Mouse (Mus musculus) MEL (cell line): ENCODE results near the gene Usp15. TPM values are rescaled to one million over a fixed set of nuclear protein-coding genes. Genes with fewer than 3 reads are reported as not detected.

Experiments used
- DNase-seq: peaks from one replicate; pipeline ENCODE4 v3.0.0; 2011; ENCODE audit warnings: low read depth, low spot score
- H3K27ac ChIP-seq: 2 replicates; pipeline ENCODE4 v1.5.1; 2012; ENCODE audit warnings: low read depth, mild to moderate bottlenecking, control low read depth, low read length, moderate library complexity; ENCODE audit not compliant: control insufficient read depth
- H3K27me3 ChIP-seq, 2 experiments: fragments of 150-350 bp in 1 of 2; sonication (generic) in 1 of 2; 2 replicates each; pipeline ENCODE4 v1.6.1; 2012; ENCODE audit warnings: low read length in 2 of 2, mild to moderate bottlenecking in 2 of 2, improper control_type of control experiment in 1 of 2, moderate library complexity in 1 of 2; ENCODE audit not compliant: insufficient read depth in 2 of 2, control insufficient read depth in 1 of 2
- H3K36me3 ChIP-seq, 2 experiments: 2 replicates each; pipeline ENCODE4 v1.6.1; 2012 to 2014; ENCODE audit warnings: low read length in 2 of 2, improper control_type of control experiment in 1 of 2, inconsistent platforms in 1 of 2, mild to moderate bottlenecking in 1 of 2; ENCODE audit not compliant: insufficient read depth in 2 of 2, control insufficient read depth in 1 of 2
- H3K4me1 ChIP-seq, 2 experiments: fragments of 150-350 bp in 1 of 2; sonication (generic) in 1 of 2; 2 replicates each; pipeline ENCODE4 v1.6.1; 2012; ENCODE audit warnings: low read length in 2 of 2, improper control_type of control experiment in 1 of 2, mild to moderate bottlenecking in 1 of 2; ENCODE audit not compliant: insufficient read depth in 2 of 2, control insufficient read depth in 1 of 2
- H3K4me3 ChIP-seq, 2 experiments: fragments of 150-350 bp in 1 of 2; sonication (generic) in 1 of 2; 2 replicates each; pipeline ENCODE4 v1.5.1; 2012; ENCODE audit warnings: low read depth in 2 of 2, low read length in 2 of 2, mild to moderate bottlenecking in 2 of 2, moderate library complexity in 2 of 2, control low read depth in 1 of 2, improper control_type of control experiment in 1 of 2; ENCODE audit not compliant: control insufficient read depth in 1 of 2, insufficient read depth in 1 of 2
- H3K79me2 ChIP-seq: 2 replicates; pipeline ENCODE4 v1.6.1; 2012; ENCODE audit warnings: mild to moderate bottlenecking, low read length, moderate library complexity; ENCODE audit not compliant: control insufficient read depth, poor library complexity, insufficient read depth
- H3K9ac ChIP-seq: 2 replicates; pipeline ENCODE4 v1.6.1; 2012; ENCODE audit warnings: low read depth, mild to moderate bottlenecking, control low read depth, low read length, moderate library complexity; ENCODE audit not compliant: control insufficient read depth, poor library complexity, severe bottlenecking
- H3K9me3 ChIP-seq: fragments of 150-350 bp; sonication (generic); replicated peaks from 2 replicates; pipeline ENCODE4 v1.6.1; 2012; ENCODE audit warnings: mild to moderate bottlenecking, low read length, improper control_type of control experiment, moderate library complexity; ENCODE audit not compliant: insufficient read depth
- BHLHE40 ChIP-seq: IDR thresholded peaks from 2 replicates; pipeline ENCODE4 v1.6.1; 2012; ENCODE audit warnings: low read depth, mild to moderate bottlenecking, inconsistent platforms, low read length, improper control_type of control experiment, borderline replicate concordance
- CHD1 ChIP-seq: IDR thresholded peaks from 2 replicates; pipeline ENCODE4 v1.6.1; 2012; ENCODE audit warnings: low read depth, mild to moderate bottlenecking, inconsistent platforms, low read length, improper control_type of control experiment
- CHD2 ChIP-seq: IDR thresholded peaks from 2 replicates; pipeline ENCODE4 v1.6.1; 2011; ENCODE audit warnings: low read length, improper control_type of control experiment
- CTCF ChIP-seq, 3 experiments: IDR thresholded peaks in 2 of 3; conservative IDR thresholded peaks in 1 of 3; 2 replicates each; pipeline ENCODE4 v1.5.1; 2011 to 2012; ENCODE audit warnings: low read length in 3 of 3, low read depth in 2 of 3, mild to moderate bottlenecking in 2 of 3, improper control_type of control experiment in 1 of 3, inconsistent platforms in 1 of 3, mixed read lengths in 1 of 3, moderate library complexity in 1 of 3; ENCODE audit not compliant: control insufficient read depth in 1 of 3, insufficient read depth in 1 of 3, poor library complexity in 1 of 3, severe bottlenecking in 1 of 3
- ELF1 ChIP-seq: IDR thresholded peaks from 2 replicates; pipeline ENCODE4 v1.6.1; 2014; ENCODE audit warnings: low read depth, mild to moderate bottlenecking, inconsistent platforms, low read length, improper control_type of control experiment, moderate library complexity
- EP300 ChIP-seq, 2 experiments: IDR thresholded peaks; 2 replicates each; pipeline ENCODE4 v1.6.1; 2011; ENCODE audit warnings: improper control_type of control experiment in 2 of 2, low read length in 2 of 2, low read depth in 1 of 2, mild to moderate bottlenecking in 1 of 2
- ETS1 ChIP-seq: IDR thresholded peaks from 2 replicates; pipeline ENCODE4 v1.6.1; 2012; ENCODE audit warnings: low read depth, mild to moderate bottlenecking, inconsistent platforms, low read length, improper control_type of control experiment, moderate library complexity
- GATA1 ChIP-seq: IDR thresholded peaks from 2 replicates; pipeline ENCODE4 v1.6.1; 2011; ENCODE audit warnings: low read depth, low read length, improper control_type of control experiment
- HCFC1 ChIP-seq: IDR thresholded peaks from 2 replicates; pipeline ENCODE4 v1.6.1; 2012; ENCODE audit warnings: low read depth, mild to moderate bottlenecking, inconsistent platforms, low read length, improper control_type of control experiment, moderate library complexity
- MAFK ChIP-seq: IDR thresholded peaks from 2 replicates; pipeline ENCODE4 v1.6.1; 2011; ENCODE audit warnings: low read depth, mild to moderate bottlenecking, low read length, improper control_type of control experiment, borderline replicate concordance
- MAX ChIP-seq: IDR thresholded peaks from 2 replicates; pipeline ENCODE4 v1.6.1; 2011; ENCODE audit warnings: low read length, improper control_type of control experiment
- MAZ ChIP-seq: IDR thresholded peaks from 2 replicates; pipeline ENCODE4 v1.6.1; 2012; ENCODE audit warnings: low read depth, mild to moderate bottlenecking, inconsistent platforms, low read length, improper control_type of control experiment
- MXI1 ChIP-seq: IDR thresholded peaks from 2 replicates; pipeline ENCODE4 v1.6.1; 2011; ENCODE audit warnings: mild to moderate bottlenecking, low read depth, low read length, improper control_type of control experiment
- MYC ChIP-seq: IDR thresholded peaks from 2 replicates; pipeline ENCODE4 v1.6.1; 2011; ENCODE audit warnings: low read depth, mild to moderate bottlenecking, low read length, improper control_type of control experiment, moderate library complexity
- NELFE ChIP-seq: IDR thresholded peaks from 2 replicates; pipeline ENCODE4 v1.6.1; 2011; ENCODE audit warnings: low read depth, low read length, improper control_type of control experiment
- NRF1 ChIP-seq: IDR thresholded peaks from 2 replicates; pipeline ENCODE4 v1.6.1; 2014; ENCODE audit warnings: low read depth, mild to moderate bottlenecking, inconsistent platforms, low read length, improper control_type of control experiment, moderate library complexity; ENCODE audit not compliant: poor library complexity, insufficient read depth, severe bottlenecking
- POLR2A ChIP-seq, 2 experiments: IDR thresholded peaks; 2 replicates each; pipeline ENCODE4 v1.6.1; 2011 to 2012; ENCODE audit warnings: low read length in 2 of 2, mild to moderate bottlenecking in 2 of 2, control low read depth in 1 of 2, improper control_type of control experiment in 1 of 2, low read depth in 1 of 2, moderate library complexity in 1 of 2; ENCODE audit not compliant: control insufficient read depth in 1 of 2, insufficient read depth in 1 of 2, poor library complexity in 1 of 2
- POLR2AphosphoS2 ChIP-seq: IDR thresholded peaks from 2 replicates; pipeline ENCODE4 v1.6.1; 2011; ENCODE audit warnings: low read length, improper control_type of control experiment
- POLR2AphosphoS5 ChIP-seq: IDR thresholded peaks from 2 replicates; pipeline ENCODE4 v1.6.1; 2012; ENCODE audit warnings: low read depth, borderline replicate concordance, mild to moderate bottlenecking, inconsistent platforms, low read length, moderate library complexity, mixed read lengths
- RAD21 ChIP-seq: IDR thresholded peaks from 2 replicates; pipeline ENCODE4 v1.6.1; 2011; ENCODE audit warnings: mild to moderate bottlenecking, low read depth, low read length, improper control_type of control experiment
- RCOR1 ChIP-seq: IDR thresholded peaks from 2 replicates; pipeline ENCODE4 v1.6.1; 2012; ENCODE audit warnings: low read depth, mild to moderate bottlenecking, inconsistent platforms, low read length, improper control_type of control experiment
- SIN3A ChIP-seq: IDR thresholded peaks from 2 replicates; pipeline ENCODE4 v1.6.1; 2012; ENCODE audit warnings: low read length, improper control_type of control experiment, inconsistent platforms
- SMC3 ChIP-seq: IDR thresholded peaks from 2 replicates; pipeline ENCODE4 v1.6.1; 2011; ENCODE audit warnings: low read depth, low read length, improper control_type of control experiment
- TAL1 ChIP-seq: IDR thresholded peaks from 2 replicates; pipeline ENCODE4 v1.6.1; 2012; ENCODE audit warnings: mild to moderate bottlenecking, inconsistent platforms, low read length, moderate library complexity, mixed read lengths
- TCF12 ChIP-seq: IDR thresholded peaks from 2 replicates; pipeline ENCODE4 v1.6.1; 2014; ENCODE audit warnings: low read depth, mild to moderate bottlenecking, inconsistent platforms, low read length, improper control_type of control experiment, moderate library complexity
- USF2 ChIP-seq, 2 experiments: IDR thresholded peaks; 2 replicates each; pipeline ENCODE4 v1.6.1; 2011 to 2012; ENCODE audit warnings: improper control_type of control experiment in 2 of 2, low read length in 2 of 2, borderline replicate concordance in 1 of 2, inconsistent platforms in 1 of 2, low read depth in 1 of 2, mild to moderate bottlenecking in 1 of 2; ENCODE audit not compliant: insufficient read depth in 1 of 2
- ZMIZ1 ChIP-seq: IDR thresholded peaks from 2 replicates; pipeline ENCODE4 v1.6.1; 2012; ENCODE audit warnings: low read depth, mild to moderate bottlenecking, inconsistent platforms, low read length, improper control_type of control experiment, moderate library complexity
- ZNF384 ChIP-seq: IDR thresholded peaks from 2 replicates; pipeline ENCODE4 v1.6.1; 2012; ENCODE audit warnings: low read depth, mild to moderate bottlenecking, inconsistent platforms, low read length, improper control_type of control experiment
- polyA plus RNA-seq, 2 experiments: library from polyadenylated mRNA; stranded (reverse) in 1 of 2; unstranded in 1 of 2; fragments of >175 nt in 1 of 2; fragments of >200 nt in 1 of 2; gene quantifications; 2 replicates each; pipeline versions ENCODE4 v1.2.1 to v1.2.4; 2012; ENCODE audit warnings: low replicate concordance in 2 of 2, low read depth in 1 of 2; ENCODE audit not compliant: insufficient read length in 2 of 2, insufficient read depth in 1 of 2, missing spikeins in 1 of 2
- total RNA-seq: library from RNA; depleted of rRNA; stranded (reverse); fragments of 300-350 nt; gene quantifications from 2 replicates; pipeline ENCODE4 v1.2.3, GENCODE M21; 2012

Usp15 gene
- total and polyA plus RNA-seq, 3 experiments = 98.2 to 150 (median 117) TPM

DNA sequence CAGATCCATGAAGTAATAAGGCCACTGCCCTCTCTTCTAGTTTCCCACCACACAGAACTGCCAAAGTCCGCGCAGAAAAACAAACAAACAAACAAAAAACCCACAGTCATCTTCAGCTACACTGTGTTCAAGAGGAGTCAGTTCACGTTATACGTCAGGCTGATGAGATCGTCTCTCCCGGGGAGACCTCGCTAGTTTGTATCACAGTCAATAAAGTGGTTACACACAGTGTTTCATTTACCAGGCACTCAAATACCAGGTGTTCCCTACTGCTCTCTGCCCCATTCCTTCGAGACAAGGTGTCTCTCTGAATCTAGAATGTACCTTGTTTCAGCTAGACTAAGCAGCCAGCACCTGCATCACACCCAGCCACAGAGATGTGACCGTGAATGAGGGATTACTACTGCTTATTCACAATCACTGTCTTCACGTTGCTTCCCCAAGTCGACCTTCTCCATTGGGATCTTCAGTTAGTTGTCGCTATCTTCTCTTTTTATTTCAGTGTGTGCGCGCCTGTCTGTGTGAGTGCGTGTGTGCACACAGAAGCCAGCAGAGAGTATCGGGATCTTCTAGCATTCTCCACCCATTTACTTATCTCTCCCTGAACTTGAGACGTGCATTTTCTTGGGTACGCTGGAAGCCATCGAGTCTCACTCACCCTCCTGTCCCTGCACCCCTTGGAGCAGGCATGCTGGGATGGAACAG is 3.0 kb upstream of the Usp15 start:
- TF ChIP-seq EP300 (IDR thresholded peaks at IDR 0.05; ENCODE audit: low read depth in 1 of 2, low read length in 2 of 2) (peak in 1 of 2 experiments; percentile 17; a peak in 1 of 4 replicates), RCOR1 (peak; percentile 40; the same call in 1 of the 2 replicates), CHD2 (no peak), MXI1 (no peak; the same call in 1 of the 2 replicates), SIN3A (peak; percentile 62; the same call in 1 of the 2 replicates), MAX (0 out of 2 replicates have a peak, but pooled peaks have one; percentile 21), MAZ (no peak), NRF1 (0 out of 2 replicates have a peak, but pooled peaks have one; percentile 11), MAFK (no peak), POLR2A (IDR thresholded peaks at IDR 0.05; ENCODE audit: control insufficient read depth in 1 of 2, insufficient read depth in 1 of 2, low read depth in 1 of 2, low read length in 2 of 2, poor library complexity in 1 of 2) (peak in 1 of 2 experiments; percentile 46; a peak in 1 of 4 replicates), POLR2AphosphoS5 (no peak), BHLHE40 (no peak), GATA1 (no peak), NELFE (peak; percentile 39; the same call in 1 of the 2 replicates)
- H3K36me3 ChIP-seq = peaks cover 2 to 27% of the 10 kb centered on the region in 2 experiments
- peak overlapping the region; percentile 70 for H3K27ac ChIP-seq
- H3K9ac ChIP-seq = peak overlapping the region; percentile 43
- H3K27me3 ChIP-seq = no peaks in the 10 kb centered on the region
- DNase-seq = peak; percentile 82
- peak overlapping the region; percentile 34 to 72 for H3K4me3 ChIP-seq
- H3K4me1 ChIP-seq = peaks cover 17 to 22% of the 10 kb centered on the region in 2 experiments
- H3K9me3 ChIP-seq = no peaks in the 10 kb centered on the region
- H3K79me2 ChIP-seq = peaks cover 19% of the 10 kb centered on the region

DNA sequence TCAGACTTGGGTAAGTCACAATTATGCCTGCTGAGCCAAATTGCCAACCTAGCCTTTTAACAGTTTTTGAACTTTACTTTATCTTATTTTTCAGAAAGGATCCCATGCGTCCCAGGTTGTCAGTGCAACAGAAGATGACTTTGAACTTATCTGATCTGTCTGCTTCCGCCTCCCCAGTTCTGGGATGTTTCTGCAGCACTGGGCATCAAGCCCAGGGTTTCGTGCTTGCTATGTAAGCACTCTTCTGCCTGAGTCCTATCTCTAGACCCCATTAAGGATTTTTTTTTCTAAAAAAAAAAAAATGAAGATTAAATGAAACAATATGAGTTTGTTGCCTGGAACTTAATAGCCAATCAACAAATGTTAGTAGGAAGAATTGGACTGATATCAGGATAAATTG is 2.3 kb upstream of the Usp15 start:
- peaks cover 24% of the 10 kb centered on the region for H3K79me2 ChIP-seq
- no peaks in the 10 kb centered on the region for H3K9me3 ChIP-seq
- peak; percentile 95 for DNase-seq
- peaks cover 19 to 28% of the 10 kb centered on the region in 2 experiments for H3K4me1 ChIP-seq
- H3K27ac ChIP-seq = peak overlapping the region; percentile 96
- peaks cover 7 to 32% of the 10 kb centered on the region in 2 experiments for H3K36me3 ChIP-seq
- no peaks in the 10 kb centered on the region for H3K27me3 ChIP-seq
- H3K4me3 ChIP-seq = peak overlapping the region; percentile 13 to 72; a peak in 2 of 4 replicates
- peak overlapping the region; percentile 95 for H3K9ac ChIP-seq
- TF ChIP-seq EP300 (IDR thresholded peaks at IDR 0.05; ENCODE audit: low read depth in 1 of 2, low read length in 2 of 2) = peak; percentile 82
- peak; percentile 22; the same call in 1 of the 2 replicates for TF ChIP-seq TAL1
- peak; percentile 84 for TF ChIP-seq TCF12
- peak; percentile 29; the same call in 1 of the 2 replicates for TF ChIP-seq ZMIZ1
- TF ChIP-seq SMC3 = no peak
- TF ChIP-seq HCFC1 = peak; percentile 63
- TF ChIP-seq POLR2AphosphoS5 = no peak
- no peak for TF ChIP-seq USF2 (IDR thresholded peaks at IDR 0.05; ENCODE audit: borderline replicate concordance in 1 of 2, insufficient read depth in 1 of 2, low read depth in 1 of 2, low read length in 2 of 2)
- TF ChIP-seq SIN3A = peak; percentile 95
- no peak for TF ChIP-seq NELFE
- TF ChIP-seq MYC = peak; percentile 82; the same call in 1 of the 2 replicates
- no peak for TF ChIP-seq POLR2AphosphoS2
- TF ChIP-seq NRF1 = no peak
- peak; percentile 54; the same call in 1 of the 2 replicates for TF ChIP-seq BHLHE40
- TF ChIP-seq CHD2 = no peak
- TF ChIP-seq MXI1 = peak; percentile 91
- peak; percentile 98 for TF ChIP-seq ZNF384
- peak; percentile 96 for TF ChIP-seq ETS1
- TF ChIP-seq RAD21 = no peak
- TF ChIP-seq CTCF (IDR thresholded peaks at IDR 0.05 in 2 of 3, conservative IDR thresholded peaks at IDR 0.05 in 1 of 3; ENCODE audit: control insufficient read depth in 1 of 3, insufficient read depth in 1 of 3, low read depth in 2 of 3, low read length in 3 of 3, poor library complexity in 1 of 3, severe bottlenecking in 1 of 3) = no peak
- peak; percentile 71 for TF ChIP-seq RCOR1
- peak; percentile 75 for TF ChIP-seq MAX
- 0 out of 2 replicates have a peak, but pooled peaks have one; percentile 40 for TF ChIP-seq CHD1
- TF ChIP-seq ELF1 = peak; percentile 76
